ENCODE assay signal across 8 mouse cellular contexts in the genomic region with DNA sequence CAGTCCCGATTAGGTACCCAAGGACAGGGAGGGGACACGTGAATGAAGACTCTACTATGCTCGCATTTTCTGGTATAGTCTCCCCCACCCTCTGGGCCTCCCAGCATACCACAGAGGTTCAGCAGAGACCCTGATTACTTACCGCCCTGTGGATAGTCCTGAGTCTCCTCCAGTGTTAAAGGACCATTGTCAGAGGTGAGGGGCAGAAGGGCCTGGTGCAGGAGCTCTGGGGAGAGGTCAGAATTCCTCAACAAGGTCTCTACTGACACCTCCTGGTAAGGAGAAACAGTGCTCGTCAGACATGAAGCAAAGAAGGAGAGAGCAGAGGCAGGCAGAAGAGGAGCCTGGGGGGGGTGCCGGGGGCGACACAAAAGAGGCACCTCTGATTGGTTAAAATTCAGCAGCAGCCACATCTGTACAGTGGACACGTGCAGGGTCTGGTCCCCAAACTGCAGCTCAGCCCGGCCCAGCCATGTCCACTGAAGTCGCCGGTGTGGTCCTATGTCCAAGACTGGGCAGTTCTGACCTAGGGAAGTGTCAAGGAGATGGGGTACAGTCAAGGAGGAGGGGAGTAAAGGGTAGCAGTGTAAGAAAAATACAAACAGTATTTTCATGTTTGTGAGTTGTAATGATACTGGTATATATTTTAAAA. TPM values are rescaled to one million over a fixed set of nuclear protein-coding genes. Genes with fewer than 3 reads are reported as not detected.
DNase-seq lines count a peak whose midpoint lies in the region; TF ChIP-seq lines count a peak whose summit lies in the region.

No protein-coding gene starts in this region.

- no peak for DNase-seq in gastrocnemius, adult 2 months
- no peak for DNase-seq in gastrocnemius, postnatal 14 days
- DNase-seq in thymus, postnatal 4 days, result peak; percentile 30
- DNase-seq in thymus, adult 2 months, result no peak
- peak; percentile 38 to 51 for DNase-seq in kidney, postnatal 36 days
- DNase-seq in adrenal gland, postnatal 14 days, result no peak
- no peak for DNase-seq in yolk sac, embryonic 10.5 days (ENCODE audit: low spot score)
- DNase-seq in left cerebral cortex, postnatal 4 days, result no peak

- H3K27ac ChIP-seq in gastrocnemius, adult 2 months, result no peak overlapping the region
- H3K27ac ChIP-seq in thymus, adult 2 months (ENCODE audit: control insufficient read depth, insufficient read depth, low read length), result no peak overlapping the region

- TF ChIP-seq POLR2A in thymus, adult 2 months (IDR thresholded peaks at IDR 0.05; ENCODE audit: control insufficient read depth, extremely low read depth, insufficient read depth, low read length, poor library complexity), result no peak

- TF ChIP-seq CTCF in gastrocnemius, adult 2 months (IDR thresholded peaks at IDR 0.05), result peak; percentile 43
- TF ChIP-seq CTCF in thymus, adult 2 months (IDR thresholded peaks at IDR 0.05; ENCODE audit: borderline replicate concordance, control insufficient read depth, extremely low read depth, insufficient read depth, low read length, poor library complexity), result no peak

- H3K4me1 ChIP-seq in thymus, adult 2 months (replicated peaks; ENCODE audit: control insufficient read depth, insufficient read depth, low read length), result no peaks in the 10 kb centered on the region

- no peak overlapping the region for H3K4me3 ChIP-seq in gastrocnemius, adult 2 months
- no peak overlapping the region for H3K4me3 ChIP-seq in thymus, adult 2 months (ENCODE audit: control insufficient read depth, insufficient read depth, low read length)

- intact Hi-C loops in gastrocnemius, adult 2 months (cut with DNase I), result no loop called here
- intact Hi-C loops in gastrocnemius, postnatal 14 days (cut with DNase I; ENCODE audit: low total_unique reads), result no loop called here
- intact Hi-C loops in left cerebral cortex, postnatal 4 days (cut with DNase I), result no loop called here

- H3K27me3 ChIP-seq in thymus, adult 2 months (ENCODE audit: control insufficient read depth, insufficient read depth, low read length), result no peaks in the 10 kb centered on the region

- no peaks in the 10 kb centered on the region for H3K36me3 ChIP-seq in thymus, adult 2 months (ENCODE audit: control insufficient read depth, insufficient read depth, low read length)

- WGBS in thymus, adult 2 months, result 89% methylated on average over 11 of the region's 11 CpGs

RNA-seq across cellular contexts. Expression of gene Dnph1, which starts 14.7 kb away (rescaled TPM):
- total RNA-seq in gastrocnemius, adult 2 months (2021), result 1 to 10 TPM; 5.2 to 5.7 TPM
- total RNA-seq in gastrocnemius, postnatal 14 days (2021), result 1 to 10 TPM; 4.8 to 6.3 TPM
- polyA plus RNA-seq in thymus, adult 2 months (2012; rRNA removed), result 14.0 and 17.7 TPM in 2 replicates
- total RNA-seq in adrenal gland, postnatal 14 days (2021), result 5.3 and 7.8 TPM in 2 replicates
- 1 to 10 TPM; 6.0 to 7.1 TPM for total RNA-seq in left cerebral cortex, postnatal 4 days (2021)

RNA-seq across cellular contexts. Expression of gene Ttbk1, which starts 23.7 kb away (rescaled TPM):
- under 1 TPM; 0.08 to 0.22 TPM for total RNA-seq in gastrocnemius, adult 2 months (2021)
- 1 to 10 TPM; 3.3 to 4.6 TPM for total RNA-seq in gastrocnemius, postnatal 14 days (2021)
- 1.0 and 1.1 TPM in 2 replicates for polyA plus RNA-seq in thymus, adult 2 months (2012; rRNA removed)
- 0.78 and 1.4 TPM in 2 replicates for total RNA-seq in adrenal gland, postnatal 14 days (2021)
- total RNA-seq in left cerebral cortex, postnatal 4 days (2021), result 10 to 100 TPM; 86.7 to 88.6 TPM

RNA-seq across cellular contexts. Expression of gene Cul9, which starts 35.0 kb away (rescaled TPM):
- 10 to 100 TPM; 13.8 to 15.5 TPM for total RNA-seq in gastrocnemius, adult 2 months (2021)
- 10 to 100 TPM in 1 of 2 experiments, 1 to 10 TPM in 1; 9.5 to 11.9 TPM for total RNA-seq in gastrocnemius, postnatal 14 days (2021)
- polyA plus RNA-seq in thymus, adult 2 months (2012; rRNA removed), result 21.8 and 22.0 TPM in 2 replicates
- 17.1 and 20.7 TPM in 2 replicates for total RNA-seq in adrenal gland, postnatal 14 days (2021)
- total RNA-seq in left cerebral cortex, postnatal 4 days (2021), result 10 to 100 TPM; 48.0 to 49.9 TPM

RNA-seq across cellular contexts. Expression of gene Srf, which starts 44.8 kb away (rescaled TPM):
- 10 to 100 TPM; 82.4 to 89.3 TPM for total RNA-seq in gastrocnemius, adult 2 months (2021)
- 10 to 100 TPM; 48.7 to 66.2 TPM for total RNA-seq in gastrocnemius, postnatal 14 days (2021)
- 297 and 310 TPM in 2 replicates for polyA plus RNA-seq in thymus, adult 2 months (2012; rRNA removed)
- 38.4 and 39.2 TPM in 2 replicates for total RNA-seq in adrenal gland, postnatal 14 days (2021)
- total RNA-seq in left cerebral cortex, postnatal 4 days (2021), result 10 to 100 TPM; 55.2 to 58.1 TPM

Comparison
In these comparisons a context has a peak if more than half of its experiments do, and no peak if none do; other contexts are left out.
1. DNase-seq: peak in thymus, postnatal 4 days (single experiment) and kidney, postnatal 36 days (2 of 2); none in gastrocnemius, adult 2 months (single experiment), gastrocnemius, postnatal 14 days (single experiment), thymus, adult 2 months (single experiment), adrenal gland, postnatal 14 days (single experiment), yolk sac, embryonic 10.5 days (single experiment) and left cerebral cortex, postnatal 4 days (single experiment).
2. RNA of gene Ttbk1, which starts 23.7 kb away (total RNA-seq): 86.7 to 88.6 TPM in left cerebral cortex, postnatal 4 days; 3.3 to 4.6 TPM in gastrocnemius, postnatal 14 days, 0.78 to 1.4 TPM in adrenal gland, postnatal 14 days and 0.08 to 0.22 TPM in gastrocnemius, adult 2 months; every median in the first group is over 10 times any median in the second.